Mouse (Mus musculus) C2C12 (cell line): ENCODE results near the gene Gm7544.
"Not testable (repeated sequence)": the region's sequence is repeated elsewhere in the genome, so short reads cannot be mapped to it uniquely, and the experiment has no call there.

ENCODE experiments used
- CEBPB ChIP-seq: IDR thresholded peaks from one replicate; pipeline ENCODE4 v1.6.1; 2011; ENCODE audit warnings: low read depth, mild to moderate bottlenecking, control low read depth, moderate library complexity
- CTCF ChIP-seq: IDR thresholded peaks from one replicate; pipeline ENCODE4 v1.5.1; 2011; ENCODE audit not compliant: control insufficient read depth, insufficient read depth, insufficient read length
- FOSL1 ChIP-seq: IDR thresholded peaks from one replicate; pipeline ENCODE4 v1.8.0; 2011; ENCODE audit warnings: mild to moderate bottlenecking, low read length; ENCODE audit not compliant: poor library complexity, insufficient read depth, severe bottlenecking
- MAX ChIP-seq: IDR thresholded peaks from one replicate; pipeline ENCODE4 v1.6.1; 2011; ENCODE audit warnings: mild to moderate bottlenecking, control low read depth
- MYOG ChIP-seq: IDR thresholded peaks from one replicate; pipeline ENCODE4 v1.6.1; 2011; ENCODE audit not compliant: control insufficient read depth, insufficient read length; ENCODE audit errors: extremely low read depth
- USF1 ChIP-seq: IDR thresholded peaks from one replicate; pipeline ENCODE4 v1.6.1; 2011; ENCODE audit warnings: low read depth, mild to moderate bottlenecking, control low read depth, moderate library complexity

DNA sequence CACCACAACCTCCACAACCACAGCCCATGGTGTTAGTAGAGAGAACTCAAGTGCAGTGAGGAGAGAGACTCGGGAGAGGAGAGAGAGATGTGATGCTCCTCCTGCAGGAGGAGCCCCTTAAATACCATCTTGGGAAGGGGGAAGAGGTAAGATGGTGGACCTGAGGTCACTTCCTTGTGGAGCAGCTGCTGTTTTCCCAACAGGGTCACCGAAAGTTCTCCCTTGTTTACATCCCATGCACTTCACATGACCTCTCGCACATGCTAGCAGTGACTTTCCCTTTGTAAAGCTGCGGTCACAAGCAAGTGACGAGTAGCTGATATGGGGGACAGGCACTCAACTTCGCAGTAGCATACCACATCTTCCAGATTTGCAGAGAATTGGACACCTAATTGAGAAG is 12.5 kb downstream of the Gm7544 start, which contains the start of gene A030003K21Rik:
- TF ChIP-seq MAX, CTCF, MYOG, CEBPB, USF1, FOSL1: not testable (repeated sequence)
